Mouse (Mus musculus) liver, adult 2 months (tissue): ENCODE measurements around the gene Caprin2.

Experiments used
- CTCF ChIP-seq: fragments of 200-500 bp; IDR thresholded peaks from 2 replicates; pipeline ENCODE4 v1.5.1; 2011; ENCODE audit warnings: low read depth, low read length, control low read depth
- POLR2A ChIP-seq: fragments of 200-500 bp; IDR thresholded peaks from 2 replicates; pipeline ENCODE4 v1.6.1; 2011; ENCODE audit warnings: low read length, control low read depth; ENCODE audit not compliant: insufficient read depth; ENCODE audit errors: extremely low read depth

GRCm38 (mm10) chr6:148830748-148831727, 65.0 kb downstream of the Caprin2 start, which contains the start of gene Ipo8:
- TF ChIP-seq POLR2A (no peak), CTCF (no peak)
